Mouse (Mus musculus): ENCODE measurements at regions not wholly inside any gene's neighbourhood (a gene's known extent, or its start where the extent isn't known, plus 50 kb on each side); places are given as distances from the start of the nearest gene placed in this dataset.

DNA sequence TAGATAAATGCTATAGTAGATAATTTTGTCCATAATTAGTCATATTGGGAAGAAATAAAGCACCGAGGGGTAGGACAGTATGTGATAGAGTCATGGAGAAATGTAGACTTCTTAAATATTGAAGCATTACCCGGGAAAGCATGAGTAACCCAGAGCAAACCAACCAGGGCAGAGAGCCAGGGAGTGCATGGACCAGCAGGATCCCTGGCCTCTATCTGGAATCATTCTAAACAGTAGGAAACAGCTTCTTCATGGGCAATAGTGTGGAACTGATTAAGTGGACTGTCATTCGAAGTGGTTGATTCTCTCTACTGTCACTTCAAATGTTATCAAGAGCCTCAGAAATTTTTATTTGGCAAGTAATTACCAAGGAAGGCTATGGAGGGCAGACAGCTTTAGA lies 155.4 kb upstream of the Rsrc1 start:
- 74% methylated on average over 3 of the region's 3 CpGs for WGBS
- no peaks in the 10 kb centered on the region for H3K27me3 ChIP-seq
- no peaks in the 10 kb centered on the region for H3K36me3 ChIP-seq
- H3K4me1 ChIP-seq (replicated peaks), result no peaks in the 10 kb centered on the region
- no peak overlapping the region for H3K4me2 ChIP-seq
- H3K27ac ChIP-seq (replicated peaks), result no peak overlapping the region
- H3K4me3 ChIP-seq, result no peak overlapping the region
- no peaks in the 10 kb centered on the region for H3K9me3 ChIP-seq
- ATAC-seq (ENCODE audit: low FRiP score, low read depth), result no peak
- no peak overlapping the region for H3K9ac ChIP-seq

Measured in hindbrain, embryonic 15.5 days (tissue).